In the genomic region with DNA sequence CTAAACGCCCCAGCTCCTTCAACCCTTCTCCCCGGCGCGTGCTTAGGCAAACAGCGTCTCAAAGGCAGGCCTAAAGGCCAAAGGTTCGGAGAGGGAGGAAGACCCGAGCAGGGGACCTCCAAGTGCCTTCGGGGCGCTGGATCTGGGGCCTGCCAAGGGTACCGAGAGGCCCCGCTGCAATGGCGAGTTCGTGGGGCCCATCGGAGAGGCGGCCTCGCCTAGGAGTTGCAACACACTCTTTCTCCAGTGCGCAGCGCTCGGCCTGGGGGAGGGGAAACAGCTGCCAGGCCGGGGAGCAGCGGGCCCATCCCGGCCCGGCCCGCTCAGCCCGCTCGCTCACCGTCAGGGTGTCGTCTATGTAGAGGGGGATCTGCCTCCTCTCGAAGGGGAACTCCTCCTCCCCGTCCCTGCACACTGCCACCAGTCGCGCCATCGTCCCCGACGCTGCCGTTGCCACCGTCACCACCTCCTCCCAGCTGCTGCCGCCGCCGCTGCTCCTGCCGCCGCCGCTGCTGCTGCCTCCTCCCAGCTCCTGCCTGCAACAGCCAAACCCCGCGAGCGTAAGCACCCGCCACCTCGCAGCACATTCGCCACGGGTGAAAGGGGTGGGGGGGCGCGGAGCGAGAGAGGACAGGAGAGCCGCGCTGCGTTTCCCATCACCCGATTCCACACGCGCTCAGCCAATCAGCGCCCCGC, we compare ENCODE assay signal across 8 mouse cellular contexts. TPM values are rescaled to one million over a fixed set of nuclear protein-coding genes. Genes with fewer than 3 reads are reported as not detected.
A peak's percentile ranks its signal among the peaks of the same experiment; 100 is the strongest.
DNase-seq lines count a peak whose midpoint lies in the region; ATAC-seq and TF ChIP-seq lines count a peak whose summit lies in the region.

No protein-coding gene starts in this region.

- CTCF ChIA-PET in Patski (lab: Charles Lee), result no interaction called here

- no peaks in the 10 kb centered on the region for H3K27me3 ChIP-seq in Patski
- no peaks in the 10 kb centered on the region for H3K27me3 ChIP-seq in hindbrain, embryonic 13.5 days

- WGBS in hindbrain, embryonic 13.5 days, result under 1% methylated on average over 48 of the region's 61 CpGs

- no peaks in the 10 kb centered on the region for H3K36me3 ChIP-seq in hindbrain, embryonic 13.5 days

- in situ Hi-C loops in Patski (cut with MboI; ENCODE audit: low pct_unique_long_range_greater_than_20kb), result no loop called here

- POLR2A ChIA-PET in Patski (lab: Charles Lee), result interaction anchor here (1.8 to 4.0 kb wide), 3 partner anchors 10 to 51 kb away, joined by 5 to 25 read pairs (median 6); partner anchors contain the start of genes Mrm1, Myo19 and Pigw

- peak overlapping the region; percentile 88 for H3K9ac ChIP-seq in hindbrain, embryonic 13.5 days

- H3K27ac ChIP-seq in hindbrain, embryonic 13.5 days, result peak overlapping the region; percentile 100

- TF ChIP-seq CTCF in Patski (IDR thresholded peaks at IDR 0.05), result no peak

- H3K4me3 ChIP-seq in hindbrain, embryonic 13.5 days, result peak overlapping the region; percentile 60

- H3K9me3 ChIP-seq in hindbrain, embryonic 13.5 days, result no peaks in the 10 kb centered on the region

- peak; percentile 63 for DNase-seq in Patski (ENCODE audit: low read depth, low spot score)
- peak; percentile 94 to 98 for DNase-seq in cerebellum, postnatal 14 days
- DNase-seq in frontal cortex, postnatal 14 days (ENCODE audit: low spot score in 2 of 2), result peak; percentile 89 to 93
- DNase-seq in layer of hippocampus, postnatal 25 days (ENCODE audit: extremely low spot score in 1 of 2, low spot score in 1 of 2), result peak; percentile 79 to 93
- peak; percentile 93 for DNase-seq in lung, postnatal 14 days
- DNase-seq in ovary, postnatal 36 days (ENCODE audit: low spot score), result peak; percentile 95
- DNase-seq in thymus, postnatal 14 days, result peak; percentile 97

- peak; percentile 74 for ATAC-seq in Patski
- ATAC-seq in hindbrain, embryonic 13.5 days (ENCODE audit: low FRiP score), result peak; percentile 84

- peaks cover 29% of the 10 kb centered on the region for H3K4me1 ChIP-seq in hindbrain, embryonic 13.5 days (replicated peaks)

- peak overlapping the region; percentile 91 for H3K4me2 ChIP-seq in hindbrain, embryonic 13.5 days

RNA-seq across cellular contexts. Expression of gene Ggnbp2, which starts 0.9 kb away (rescaled TPM):
- polyA plus RNA-seq in Patski (2021), result 100 TPM
- 70.9 and 74.4 TPM in 2 replicates for polyA plus RNA-seq in hindbrain, embryonic 13.5 days (2015; fragmentation: Nextera tagmentation; extraction: Ambion mirVana)
- total RNA-seq in layer of hippocampus, postnatal 25 days (2021), result 10 to 100 TPM; 76.5 to 90.6 TPM

RNA-seq across cellular contexts. Expression of gene Myo19, which starts 10.3 kb away (rescaled TPM):
- polyA plus RNA-seq in Patski (2021), result 27.3 TPM
- 5.1 and 6.7 TPM in 2 replicates for polyA plus RNA-seq in hindbrain, embryonic 13.5 days (2015; fragmentation: Nextera tagmentation; extraction: Ambion mirVana)
- 10 to 100 TPM in 1 of 2 experiments, 1 to 10 TPM in 1; 6.8 to 10.1 TPM for total RNA-seq in layer of hippocampus, postnatal 25 days (2021)

RNA-seq across cellular contexts. Expression of gene Pigw, which starts 10.4 kb away (rescaled TPM):
- 12.2 TPM for polyA plus RNA-seq in Patski (2021)
- polyA plus RNA-seq in hindbrain, embryonic 13.5 days (2015; fragmentation: Nextera tagmentation; extraction: Ambion mirVana), result 2.1 and 2.3 TPM in 2 replicates
- 1 to 10 TPM; 7.1 to 8.5 TPM for total RNA-seq in layer of hippocampus, postnatal 25 days (2021)

RNA-seq across cellular contexts. Expression of gene Dhrs11, which starts 40.9 kb away (rescaled TPM):
- 33.2 TPM for polyA plus RNA-seq in Patski (2021)
- polyA plus RNA-seq in hindbrain, embryonic 13.5 days (2015; fragmentation: Nextera tagmentation; extraction: Ambion mirVana), result 6.3 and 7.2 TPM in 2 replicates
- total RNA-seq in layer of hippocampus, postnatal 25 days (2021), result 1 to 10 TPM; 4.6 to 6.6 TPM

RNA-seq across cellular contexts. Expression of gene Znhit3, which starts 46.5 kb away (rescaled TPM):
- polyA plus RNA-seq in Patski (2021), result 18.7 TPM
- 64.0 and 69.1 TPM in 2 replicates for polyA plus RNA-seq in hindbrain, embryonic 13.5 days (2015; fragmentation: Nextera tagmentation; extraction: Ambion mirVana)
- total RNA-seq in layer of hippocampus, postnatal 25 days (2021), result 10 to 100 TPM; 28.1 to 31.0 TPM

Comparison
In these comparisons a context has a peak if more than half of its experiments do, and no peak if none do; other contexts are left out.
1. Peak in every context shown above with its lines: DNase-seq, ATAC-seq, H3K4me3 ChIP-seq and H3K27ac ChIP-seq.